Mouse (Mus musculus) forebrain, embryonic 15.5 days (tissue): Measurements from ENCODE around the gene Gm17428. TPM values are rescaled to one million over a fixed set of nuclear protein-coding genes. Genes with fewer than 3 reads are reported as not detected.
A peak's percentile ranks its signal among the peaks of the same experiment; 100 is the strongest.

Experiments used
- ATAC-seq: fragments of 200-750 bp; cut with Nextera tagmentation; replicated peaks from 2 replicates; pipeline ENCODE4 v1.8.0; 2017; ENCODE audit warnings: mild to moderate bottlenecking, moderate TSS enrichment, moderate library complexity
- H3K27ac ChIP-seq: fragments of 300-500 bp; sonication (generic); replicated peaks from 2 replicates; pipeline ENCODE4 v1.5.1; 2015; ENCODE audit warnings: mild to moderate bottlenecking, inconsistent platforms
- H3K27me3 ChIP-seq: fragments of 300-500 bp; sonication (generic); 2 replicates; pipeline ENCODE4 v1.6.1; 2015; ENCODE audit warnings: inconsistent platforms
- H3K36me3 ChIP-seq: fragments of 300-500 bp; sonication (generic); 2 replicates; pipeline ENCODE4 v1.6.1; 2015; ENCODE audit warnings: mild to moderate bottlenecking, inconsistent platforms
- H3K4me1 ChIP-seq: fragments of 300-500 bp; sonication (generic); 2 replicates; pipeline ENCODE4 v1.6.1; 2015; ENCODE audit warnings: inconsistent platforms
- H3K4me2 ChIP-seq: fragments of 300-500 bp; sonication (generic); replicated peaks from 2 replicates; pipeline ENCODE4 v1.6.1; 2015; ENCODE audit warnings: mild to moderate bottlenecking, inconsistent platforms
- H3K4me3 ChIP-seq: fragments of 300-500 bp; sonication (generic); 2 replicates; pipeline ENCODE4 v1.5.1; 2015; ENCODE audit warnings: mild to moderate bottlenecking, inconsistent platforms
- H3K9ac ChIP-seq: fragments of 300-500 bp; sonication (generic); replicated peaks from 2 replicates; pipeline ENCODE4 v1.6.1; 2015; ENCODE audit warnings: mild to moderate bottlenecking, inconsistent platforms
- H3K9me3 ChIP-seq: fragments of 300-500 bp; sonication (generic); 2 replicates; pipeline ENCODE4 v1.6.1; 2016; ENCODE audit warnings: inconsistent platforms
- WGBS: fragments of 180-500 bp; shearing (Covaris S2); methylation state at CpG from one replicate; pipeline ENCODE4 v1.1.7; 2015; ENCODE audit warnings: mixed read lengths; 5-methylcytosine and 5-hydroxymethylcytosine counted together
- polyA plus RNA-seq: library from polyadenylated mRNA; unstranded; fragments of >200 nt; fragmentation: Nextera tagmentation; extraction: Ambion mirVana; gene quantifications from 2 replicates; pipeline ENCODE4 v1.2.1, GENCODE M21; 2015

Gene Gm17428
- polyA plus RNA-seq, 1 experiment from 2014 or later: not detected

GRCm38 (mm10) chr14:55006541-55006940, 29.8 kb downstream of the Gm17428 start:
- Histone ChIP-seq H3K4me2 (no peak overlapping the region), H3K27ac (no peak overlapping the region), H3K4me1 (peaks cover 12% of the 10 kb centered on the region), H3K27me3 (no peaks in the 10 kb centered on the region), H3K4me3 (no peak overlapping the region), H3K9me3 (no peaks in the 10 kb centered on the region), H3K9ac (no peak overlapping the region), H3K36me3 (no peaks in the 10 kb centered on the region)
- WGBS: 69% methylated on average over 3 of the region's 3 CpGs
- ATAC-seq: no peak

- no peak overlapping the region for H3K4me3 ChIP-seq
- no peak overlapping the region for H3K27ac ChIP-seq
- no peaks in the 10 kb centered on the region for H3K36me3 ChIP-seq
- WGBS: 88% methylated on average over 9 of the region's 9 CpGs
- peaks cover 12% of the 10 kb centered on the region for H3K4me1 ChIP-seq
- no peak overlapping the region for H3K9ac ChIP-seq
- no peak for ATAC-seq
- no peak overlapping the region for H3K4me2 ChIP-seq
- H3K9me3 ChIP-seq: no peaks in the 10 kb centered on the region
- H3K27me3 ChIP-seq: no peaks in the 10 kb centered on the region
Measured at GRCm38 (mm10) chr14:55007120-55007908, 30.6 kb downstream of the Gm17428 start.

GRCm38 (mm10) chr14:55008417-55008816, 31.7 kb downstream of the Gm17428 start:
- no peaks in the 10 kb centered on the region for H3K36me3 ChIP-seq
- WGBS: 73% methylated on average over 8 of the region's 8 CpGs

DNA sequence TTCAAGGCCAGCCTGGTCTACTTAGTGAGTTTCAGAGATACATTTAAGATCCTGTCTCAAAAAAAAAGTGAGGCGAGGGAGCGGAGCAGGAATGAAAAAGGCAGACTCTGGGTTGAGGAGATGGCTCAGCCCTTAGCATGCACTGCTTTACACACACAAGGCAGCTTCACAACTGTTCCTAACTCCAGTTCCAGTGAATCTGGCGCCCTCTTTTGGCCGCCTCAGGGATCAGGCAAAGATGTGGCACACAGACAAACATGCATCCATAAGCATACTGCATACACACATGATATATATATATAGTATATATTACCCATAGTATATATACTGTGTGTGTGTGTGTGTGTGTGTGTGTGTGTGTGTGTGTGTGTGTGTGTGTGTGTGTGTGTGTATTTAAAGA, 34.4 kb downstream of the Gm17428 start:
- H3K27me3 ChIP-seq: no peaks in the 10 kb centered on the region
- no peaks in the 10 kb centered on the region for H3K9me3 ChIP-seq
- no peak overlapping the region for H3K4me2 ChIP-seq
- no peak overlapping the region for H3K4me3 ChIP-seq
- 53% methylated on average over 4 of the region's 4 CpGs for WGBS
- no peaks in the 10 kb centered on the region for H3K36me3 ChIP-seq
- no peak overlapping the region for H3K9ac ChIP-seq
- H3K27ac ChIP-seq: no peak overlapping the region
- peaks cover 8% of the 10 kb centered on the region for H3K4me1 ChIP-seq
- no peak for ATAC-seq

More at GRCm38 (mm10) chr14:55008417-55008816, 31.7 kb downstream of the Gm17428 start:
- H3K9me3 ChIP-seq: no peaks in the 10 kb centered on the region
- no peak overlapping the region for H3K4me2 ChIP-seq
- H3K4me1 ChIP-seq: peaks cover 11% of the 10 kb centered on the region
- no peak for ATAC-seq
- no peak overlapping the region for H3K27ac ChIP-seq
- no peaks in the 10 kb centered on the region for H3K27me3 ChIP-seq
- H3K9ac ChIP-seq: no peak overlapping the region
- H3K4me3 ChIP-seq: no peak overlapping the region

- H3K36me3 ChIP-seq: peaks cover 6% of the 10 kb centered on the region; the same call in 1 of the 2 replicates
- H3K4me1 ChIP-seq: peaks cover 19% of the 10 kb centered on the region
- peak overlapping the region; percentile 64 for H3K4me2 ChIP-seq
- under 1% methylated on average over 27 of the region's 27 CpGs for WGBS
- peak overlapping the region; percentile 70 for H3K9ac ChIP-seq
- H3K27me3 ChIP-seq: no peaks in the 10 kb centered on the region
- no peaks in the 10 kb centered on the region for H3K9me3 ChIP-seq
- H3K27ac ChIP-seq: peak overlapping the region; percentile 94
- peak overlapping the region; percentile 82 for H3K4me3 ChIP-seq
- ATAC-seq: peak; percentile 73
Measured at GRCm38 (mm10) chr14:55014591-55014990, 37.9 kb downstream of the Gm17428 start.

- Histone ChIP-seq H3K9ac (peak within 1 kb of the TSS; percentile 74), H3K4me3 (peak within 1 kb of the TSS; percentile 82), H3K36me3 (peaks cover 7% of the 10 kb centered on the region; the same call in 1 of the 2 replicates), H3K4me1 (peaks cover 19% of the 10 kb centered on the region), H3K4me2 (peak within 1 kb of the TSS; percentile 88), H3K27me3 (no peaks in the 10 kb centered on the region), H3K9me3 (no peaks in the 10 kb centered on the region), H3K27ac (peak within 1 kb of the TSS; percentile 94)
- under 1% methylated on average over 36 of the region's 36 CpGs for WGBS
- peak; percentile 98 for ATAC-seq
Measured at GRCm38 (mm10) chr14:55014991-55015766, 38.4 kb downstream of the Gm17428 start, which contains the start of gene Ngdn. Gene Ngdn (plus strand): TSS chr14:55015454.

DNA sequence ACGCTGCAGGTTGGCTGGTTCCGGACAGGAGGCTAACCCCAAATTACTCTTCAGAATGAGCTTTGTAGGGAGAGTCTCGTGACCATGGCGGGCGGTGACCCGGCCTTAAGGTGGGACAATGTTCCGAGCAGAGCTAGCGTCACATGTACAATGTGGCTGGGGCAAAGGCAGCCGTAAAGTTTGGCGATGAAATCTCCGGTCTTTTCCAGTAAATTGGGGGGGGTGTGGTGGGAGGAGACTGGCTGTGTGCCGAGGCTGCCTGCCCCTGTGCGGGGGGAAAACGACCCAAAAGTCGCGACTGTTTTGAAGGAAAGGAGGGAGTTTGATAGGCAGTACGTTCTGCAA, 39.0 kb downstream of the Gm17428 start:
- no peaks in the 10 kb centered on the region for H3K9me3 ChIP-seq
- ATAC-seq: no peak
- no peaks in the 10 kb centered on the region for H3K27me3 ChIP-seq
- peak overlapping the region; percentile 88 for H3K4me2 ChIP-seq
- 0% methylated on average over 17 of the region's 17 CpGs for WGBS
- peak overlapping the region; percentile 74 for H3K9ac ChIP-seq
- H3K27ac ChIP-seq: peak overlapping the region; percentile 72
- H3K4me1 ChIP-seq: peaks cover 19% of the 10 kb centered on the region
- H3K4me3 ChIP-seq: peak overlapping the region; percentile 82
- H3K36me3 ChIP-seq: peaks cover 11% of the 10 kb centered on the region

- 93% methylated on average over 16 of the region's 16 CpGs for WGBS
- peaks cover 22% of the 10 kb centered on the region for H3K36me3 ChIP-seq
- no peak overlapping the region for H3K4me3 ChIP-seq
- no peak overlapping the region for H3K4me2 ChIP-seq
- H3K27me3 ChIP-seq: no peaks in the 10 kb centered on the region
- H3K27ac ChIP-seq: no peak overlapping the region
- 0 out of 2 replicates have a peak overlapping the region, but pooled peaks have one; percentile 7 for H3K9ac ChIP-seq
- ATAC-seq: no peak
- no peaks in the 10 kb centered on the region for H3K9me3 ChIP-seq
- peaks cover 19% of the 10 kb centered on the region for H3K4me1 ChIP-seq
Measured at GRCm38 (mm10) chr14:55016876-55017275, 40.1 kb downstream of the Gm17428 start.

DNA sequence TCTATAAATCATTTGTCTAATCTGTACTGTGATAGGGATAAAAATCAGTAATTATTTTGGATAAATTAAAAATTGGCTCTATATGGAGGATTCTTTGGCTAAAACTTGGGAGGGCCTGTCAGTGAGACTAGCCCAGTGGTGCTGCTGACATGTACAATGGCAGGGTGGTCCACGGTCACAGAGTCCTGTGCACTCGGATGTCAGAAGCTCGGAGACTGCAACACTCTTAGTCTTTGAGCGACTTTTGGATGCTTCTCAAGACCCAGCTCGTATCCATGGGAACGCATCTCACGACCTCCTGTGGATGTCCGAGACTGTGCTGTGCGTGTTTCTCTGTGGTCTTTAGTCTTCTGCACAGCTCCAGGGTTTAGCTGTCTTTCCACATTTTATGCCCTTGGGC, 43.7 kb downstream of the Gm17428 start:
- 71% methylated on average over 9 of the region's 9 CpGs for WGBS

GRCm38 (mm10) chr14:55023011-55023410, 46.3 kb downstream of the Gm17428 start:
- WGBS: 90% methylated on average over 15 of the region's 15 CpGs
- peaks cover 47% of the 10 kb centered on the region for H3K36me3 ChIP-seq
- no peaks in the 10 kb centered on the region for H3K9me3 ChIP-seq
- H3K27me3 ChIP-seq: no peaks in the 10 kb centered on the region
- H3K4me1 ChIP-seq: peaks cover 13% of the 10 kb centered on the region
- H3K4me2 ChIP-seq: no peak overlapping the region
- H3K27ac ChIP-seq: no peak overlapping the region
- ATAC-seq: no peak
- H3K4me3 ChIP-seq: no peak overlapping the region
- H3K9ac ChIP-seq: no peak overlapping the region

More for the DNA sequence above, 43.7 kb downstream of the Gm17428 start:
- Histone ChIP-seq H3K4me2 (no peak overlapping the region), H3K9me3 (no peaks in the 10 kb centered on the region), H3K9ac (no peak overlapping the region), H3K27ac (no peak overlapping the region), H3K4me1 (peaks cover 16% of the 10 kb centered on the region), H3K36me3 (peaks cover 50% of the 10 kb centered on the region), H3K4me3 (no peak overlapping the region), H3K27me3 (no peaks in the 10 kb centered on the region)
- no peak for ATAC-seq

DNA sequence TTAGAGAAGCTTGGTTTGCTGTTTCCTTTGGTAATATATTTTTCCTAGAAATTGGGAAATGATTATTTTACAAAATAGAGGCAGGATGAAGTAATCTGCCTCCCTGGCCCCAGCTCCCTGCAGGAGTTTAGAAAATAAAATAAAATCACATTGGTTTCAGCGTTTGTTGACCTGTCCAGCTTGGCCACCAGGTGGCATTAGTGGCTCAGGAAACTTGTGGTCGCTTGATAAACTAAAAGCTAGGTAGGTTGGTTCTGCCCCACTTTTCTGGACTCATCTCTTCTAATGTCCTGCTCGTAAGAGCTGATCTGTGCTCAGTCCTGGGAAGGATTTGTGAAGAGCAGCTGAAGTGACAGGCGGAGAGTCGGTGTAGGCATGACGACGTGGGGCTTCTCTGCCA, 47.5 kb downstream of the Gm17428 start:
- ATAC-seq: 0 out of 2 replicates have a peak, but pooled peaks have one; percentile 16
- H3K27me3 ChIP-seq: no peaks in the 10 kb centered on the region
- H3K36me3 ChIP-seq: peaks cover 47% of the 10 kb centered on the region
- H3K9ac ChIP-seq: no peak overlapping the region
- H3K4me3 ChIP-seq: no peak overlapping the region
- peaks cover 25% of the 10 kb centered on the region for H3K4me1 ChIP-seq
- 57% methylated on average over 7 of the region's 7 CpGs for WGBS
- H3K27ac ChIP-seq: no peak overlapping the region
- no peaks in the 10 kb centered on the region for H3K9me3 ChIP-seq
- H3K4me2 ChIP-seq: no peak overlapping the region

GRCm38 (mm10) chr14:55025527-55025926, 48.8 kb downstream of the Gm17428 start:
- Histone ChIP-seq H3K4me1 (peaks cover 34% of the 10 kb centered on the region), H3K9ac (no peak overlapping the region), H3K4me3 (no peak overlapping the region), H3K36me3 (peaks cover 43% of the 10 kb centered on the region), H3K27ac (no peak overlapping the region), H3K27me3 (no peaks in the 10 kb centered on the region), H3K4me2 (no peak overlapping the region), H3K9me3 (no peaks in the 10 kb centered on the region)
- 79% methylated on average over 5 of the region's 5 CpGs for WGBS
- ATAC-seq: no peak
